Mouse (Mus musculus) lung, adult 2 months (tissue): ENCODE data around the gene Jazf1.

Experiments
- CTCF ChIP-seq: fragments of 200-500 bp; IDR thresholded peaks from 2 replicates; pipeline ENCODE4 v1.5.1; 2011; ENCODE audit warnings: mild to moderate bottlenecking, low read length, control low read depth; ENCODE audit not compliant: insufficient read depth
- POLR2A ChIP-seq: fragments of 200-500 bp; IDR thresholded peaks from 2 replicates; pipeline ENCODE4 v1.6.1; 2011; ENCODE audit warnings: low read depth, mild to moderate bottlenecking, control low read depth, low read length, borderline replicate concordance; ENCODE audit errors: extremely low read depth

DNA sequence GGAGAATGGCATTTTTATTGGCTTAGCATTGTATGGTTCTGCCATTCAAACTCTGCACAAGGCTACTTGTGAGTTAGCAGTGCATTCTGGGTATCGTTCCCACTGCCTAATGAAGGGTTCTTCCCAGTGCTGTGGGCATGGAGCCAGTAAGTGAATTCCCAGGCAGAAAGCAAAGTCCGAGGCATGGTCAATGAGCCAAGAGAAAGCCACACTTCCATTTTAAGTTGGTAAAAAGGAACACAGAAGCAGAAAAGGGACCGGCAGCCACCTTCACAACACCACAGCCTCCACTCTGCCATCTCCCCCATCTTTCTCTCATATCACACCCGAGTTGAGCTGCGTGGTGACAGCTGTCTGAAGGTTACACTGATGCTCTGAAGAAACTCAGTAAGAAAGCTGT, 217.4 kb downstream of the Jazf1 start:
- TF ChIP-seq CTCF (no peak), POLR2A (no peak)
